9 mouse cellular contexts compared by ENCODE assay signal in the genomic region with DNA sequence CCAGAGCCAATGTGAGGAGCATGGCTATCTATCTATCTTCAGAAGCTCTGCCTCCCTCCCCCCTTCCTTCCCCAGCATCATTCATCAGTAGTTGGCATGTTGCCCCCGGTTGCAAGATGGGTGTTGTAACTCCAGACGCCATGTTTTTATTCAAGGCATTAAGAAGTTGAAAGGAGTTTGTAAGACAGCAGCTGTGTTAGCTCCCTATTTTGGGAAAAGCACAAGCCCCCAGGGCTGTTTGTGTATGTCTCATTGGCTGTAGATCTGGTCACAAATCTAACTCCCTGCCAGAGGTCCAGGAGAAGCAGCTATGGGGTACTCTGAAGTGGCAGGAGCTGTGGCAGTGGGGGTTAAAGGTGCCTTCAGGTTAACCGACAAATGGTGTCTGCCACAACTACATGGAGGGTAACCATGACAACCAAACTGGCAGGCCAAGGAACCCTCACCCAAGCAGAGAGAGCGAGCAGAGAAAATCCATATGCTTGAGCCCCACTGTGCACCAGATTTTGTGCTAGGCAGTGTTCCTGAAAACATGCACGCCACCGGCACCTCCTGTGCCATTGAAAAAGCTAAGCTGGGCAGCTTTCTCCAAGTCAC.
DNase-seq lines count a peak whose midpoint lies in the region; ATAC-seq lines count a peak whose summit lies in the region.
"Had no signal": no experiment of that assay in that cellular context is flagged by ENCODE, and none has a peak within 500 bp of the region (broad histone marks: within the 10 kb centered on the region; RNA-seq: fewer than 3 reads in every experiment).

No protein-coding gene starts in this region.

- ATAC-seq in neural tube, embryonic 11.5 days (ENCODE audit: insufficient read depth, low FRiP score, low TSS enrichment): no peak
- no peak for ATAC-seq in megakaryocyte progenitor cell, adult 5-6 weeks (replicated peaks; ENCODE audit: poor library complexity)

- no peak overlapping the region for H3K9ac ChIP-seq in neural tube, embryonic 11.5 days (ENCODE audit: low read length)

- no peaks in the 10 kb centered on the region for H3K9me3 ChIP-seq in neural tube, embryonic 11.5 days (ENCODE audit: control insufficient read depth, low read length)

- H3K36me3 ChIP-seq in neural tube, embryonic 11.5 days (ENCODE audit: control insufficient read depth, insufficient read depth, low read length): no peaks in the 10 kb centered on the region

- H3K4me2 ChIP-seq in neural tube, embryonic 11.5 days (ENCODE audit: low read depth): no peak overlapping the region

- no peaks in the 10 kb centered on the region for H3K27me3 ChIP-seq in neural tube, embryonic 11.5 days (ENCODE audit: control insufficient read depth, insufficient read depth, low read length)

- H3K4me3 ChIP-seq in neural tube, embryonic 11.5 days (ENCODE audit: low read depth, low read length): no peak overlapping the region

- peak; percentile 31 for DNase-seq in embryo, embryonic 10 days (ENCODE audit: low spot score)
- DNase-seq in embryo, embryonic 9.5 days (ENCODE audit: extremely low spot score): no peak
- DNase-seq in neural tube, embryonic 11.5 days (ENCODE audit: low spot score): peak; percentile 39
- no peak for DNase-seq in neural tube, embryonic 10.5 days (ENCODE audit: extremely low spot score, low spot score)
- DNase-seq in left cerebral cortex, postnatal 4 days: peak; percentile 63
- peak; percentile 88 for DNase-seq in telencephalon, adult 2 months (ENCODE audit: low read depth, low spot score)
- no peak for DNase-seq in natural killer cell, adult 2 months (ENCODE audit: low spot score in 2 of 2)
- DNase-seq: gastrocnemius, postnatal 36 days had no signal

- intact Hi-C loops in left cerebral cortex, postnatal 4 days (cut with DNase I): loop anchor here (10.0 kb wide), 3 partner anchors 216 to 386 kb away; a partner anchor contains a TSS

- WGBS in neural tube, embryonic 11.5 days: 39% methylated on average over 6 of the region's 6 CpGs

- no peak overlapping the region for H3K27ac ChIP-seq in neural tube, embryonic 11.5 days (ENCODE audit: low read depth, low read length)

- H3K4me1 ChIP-seq in neural tube, embryonic 11.5 days (ENCODE audit: control insufficient read depth, insufficient read depth, low read length): 0 out of 2 replicates have a peak, but pooled peaks cover 7% of the 10 kb centered on the region

Comparison
In these comparisons a context has a peak if more than half of its experiments do, and no peak if none do; other contexts are left out.
1. DNase-seq: peak in embryo, embryonic 10 days (single experiment), neural tube, embryonic 11.5 days (single experiment), left cerebral cortex, postnatal 4 days (single experiment) and telencephalon, adult 2 months (single experiment); none in embryo, embryonic 9.5 days (single experiment), neural tube, embryonic 10.5 days (single experiment) and natural killer cell, adult 2 months (0 of 2).